Mouse (Mus musculus): ENCODE data around the gene 4921504E06Rik.
A peak's percentile ranks its signal among the peaks of the same experiment; 100 is the strongest.

The 4921504E06Rik gene

DNA sequence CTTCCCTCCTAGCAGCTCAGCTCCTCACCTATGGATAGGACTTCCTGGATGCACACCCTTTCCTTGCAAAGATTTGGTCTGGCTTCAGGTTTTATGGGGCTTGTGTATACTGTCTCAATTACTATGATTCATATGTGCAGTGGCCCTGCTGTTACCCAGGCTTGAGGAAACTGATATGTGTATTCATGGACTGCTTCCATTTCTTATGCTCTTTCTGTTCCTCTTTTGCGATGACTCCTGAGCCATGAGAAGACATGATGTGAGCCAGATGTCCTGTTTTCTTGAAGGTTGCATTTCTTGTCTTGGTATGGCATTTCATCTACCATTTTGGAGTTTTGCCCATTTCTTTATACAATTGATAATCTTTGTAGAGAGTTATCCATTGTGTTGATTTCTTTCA lies 48.0 kb downstream of the 4921504E06Rik start:
- no peak for DNase-seq (ENCODE audit: low spot score)

DNA sequence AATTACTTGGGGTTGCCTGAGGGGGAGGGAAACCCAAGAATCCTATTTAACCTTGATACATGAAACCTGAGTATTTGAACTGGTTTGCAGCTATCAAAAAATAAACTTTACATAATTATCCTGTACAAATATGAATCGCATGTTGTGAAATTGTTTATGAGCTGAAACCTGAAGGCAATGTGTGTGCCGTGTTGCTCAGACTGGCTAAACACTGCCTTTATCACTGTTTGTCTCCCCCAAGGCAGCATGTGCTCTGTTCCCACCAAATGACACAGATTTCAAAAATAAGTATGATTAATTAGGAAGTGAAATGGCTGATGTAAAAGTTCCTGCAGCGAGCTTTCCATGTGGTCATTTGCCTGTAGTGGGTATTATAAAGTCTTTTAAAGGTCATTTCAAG lies 63.5 kb downstream of the 4921504E06Rik start:
- DNase-seq (ENCODE audit: low spot score): no peak

GRCm38 (mm10) chr2:19461940-19462339 lies 91.8 kb downstream of the 4921504E06Rik start:
- DNase-seq (ENCODE audit: low spot score): no peak

DNA sequence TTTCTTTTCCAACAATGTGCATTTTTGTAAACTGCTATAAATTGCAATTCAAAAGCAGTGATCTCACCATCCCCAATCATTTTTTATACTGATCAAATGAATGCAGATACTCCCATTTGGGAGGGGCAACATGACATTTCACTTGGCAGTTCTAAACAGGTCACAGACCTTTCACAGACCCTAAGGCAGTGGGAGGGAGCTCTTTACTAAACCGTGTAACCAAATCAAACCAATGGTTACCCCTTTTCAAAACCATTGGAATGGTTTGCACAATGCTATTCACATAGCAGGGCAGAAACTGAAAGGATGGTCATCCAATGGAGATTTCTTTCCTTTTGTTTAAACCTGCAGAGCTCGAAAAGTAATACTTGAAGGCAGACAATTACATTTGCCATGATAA lies 94.9 kb downstream of the 4921504E06Rik start:
- DNase-seq (ENCODE audit: low spot score): no peak

- DNase-seq (ENCODE audit: low spot score): no peak
Observed at GRCm38 (mm10) chr2:19455857-19456482, 97.7 kb downstream of the 4921504E06Rik start.

DNA sequence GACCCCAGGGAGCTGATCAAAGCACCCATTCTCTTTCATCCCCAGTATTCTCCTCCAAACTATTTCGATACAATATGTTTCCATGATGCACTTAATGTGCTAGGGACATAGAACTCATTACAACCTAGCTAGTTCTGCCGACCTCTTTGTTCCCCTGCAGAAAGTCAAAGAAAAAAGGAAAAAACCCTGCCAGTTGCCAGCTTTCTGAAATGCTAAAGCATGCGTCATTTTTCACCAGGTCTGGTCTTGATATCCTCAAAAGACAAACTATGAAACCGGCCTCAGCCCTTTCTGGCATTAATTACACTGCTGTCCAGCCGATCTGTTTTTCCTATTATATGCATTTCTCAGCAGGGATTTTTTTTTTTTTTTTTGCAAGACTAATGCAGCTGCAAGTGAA lies 98.5 kb downstream of the 4921504E06Rik start:
- DNase-seq (ENCODE audit: low spot score): no peak

- no peak for DNase-seq (ENCODE audit: low spot score)
Observed at GRCm38 (mm10) chr2:19452531-19453055, 101.1 kb downstream of the 4921504E06Rik start.

DNA sequence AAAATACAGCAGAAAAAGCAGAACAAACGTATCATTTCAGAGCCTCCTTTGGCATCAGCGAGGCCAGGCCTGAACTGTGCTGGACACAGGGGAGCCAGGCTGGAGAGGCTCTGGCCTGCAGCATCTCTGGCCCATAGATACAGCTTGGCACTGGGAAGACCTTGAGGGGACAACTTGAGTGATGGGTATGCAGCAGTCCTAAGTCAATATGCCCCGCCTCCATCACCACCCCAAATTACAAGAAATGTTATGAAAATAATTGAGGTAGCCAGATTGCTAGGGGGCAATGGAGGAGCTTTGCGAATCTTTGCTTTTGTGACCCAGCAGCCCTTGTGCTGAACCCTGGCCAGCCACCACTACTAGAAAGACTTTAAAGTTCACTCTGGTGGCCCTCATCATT lies 104.4 kb downstream of the 4921504E06Rik start:
- DNase-seq (ENCODE audit: low spot score): no peak

- DNase-seq (ENCODE audit: low spot score): no peak
Observed at GRCm38 (mm10) chr2:19448042-19448700, 105.5 kb downstream of the 4921504E06Rik start.

DNA sequence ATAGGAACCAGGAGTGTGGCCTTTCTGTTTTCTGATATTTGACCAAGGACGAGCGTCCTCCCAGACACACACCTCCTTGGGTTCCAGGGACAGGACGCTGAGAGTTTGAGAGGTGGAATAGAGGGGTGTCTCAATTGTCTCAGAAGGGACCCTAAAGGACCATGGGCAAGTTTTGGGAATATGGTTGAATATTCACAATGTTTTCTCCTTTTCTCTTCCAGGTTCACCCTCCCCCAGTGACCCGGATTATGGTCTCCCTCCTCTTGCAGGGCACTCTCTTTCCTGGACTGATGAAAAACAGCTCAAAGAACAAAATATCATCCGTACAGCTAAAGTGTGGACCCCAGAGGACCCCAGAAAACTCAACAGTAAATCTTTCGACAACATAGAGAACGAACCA lies 107.0 kb downstream of the 4921504E06Rik start:
- no peak for DNase-seq (ENCODE audit: low spot score)

GRCm38 (mm10) chr2:19445871-19446501 lies 107.7 kb downstream of the 4921504E06Rik start:
- DNase-seq (ENCODE audit: low spot score): no peak

DNA sequence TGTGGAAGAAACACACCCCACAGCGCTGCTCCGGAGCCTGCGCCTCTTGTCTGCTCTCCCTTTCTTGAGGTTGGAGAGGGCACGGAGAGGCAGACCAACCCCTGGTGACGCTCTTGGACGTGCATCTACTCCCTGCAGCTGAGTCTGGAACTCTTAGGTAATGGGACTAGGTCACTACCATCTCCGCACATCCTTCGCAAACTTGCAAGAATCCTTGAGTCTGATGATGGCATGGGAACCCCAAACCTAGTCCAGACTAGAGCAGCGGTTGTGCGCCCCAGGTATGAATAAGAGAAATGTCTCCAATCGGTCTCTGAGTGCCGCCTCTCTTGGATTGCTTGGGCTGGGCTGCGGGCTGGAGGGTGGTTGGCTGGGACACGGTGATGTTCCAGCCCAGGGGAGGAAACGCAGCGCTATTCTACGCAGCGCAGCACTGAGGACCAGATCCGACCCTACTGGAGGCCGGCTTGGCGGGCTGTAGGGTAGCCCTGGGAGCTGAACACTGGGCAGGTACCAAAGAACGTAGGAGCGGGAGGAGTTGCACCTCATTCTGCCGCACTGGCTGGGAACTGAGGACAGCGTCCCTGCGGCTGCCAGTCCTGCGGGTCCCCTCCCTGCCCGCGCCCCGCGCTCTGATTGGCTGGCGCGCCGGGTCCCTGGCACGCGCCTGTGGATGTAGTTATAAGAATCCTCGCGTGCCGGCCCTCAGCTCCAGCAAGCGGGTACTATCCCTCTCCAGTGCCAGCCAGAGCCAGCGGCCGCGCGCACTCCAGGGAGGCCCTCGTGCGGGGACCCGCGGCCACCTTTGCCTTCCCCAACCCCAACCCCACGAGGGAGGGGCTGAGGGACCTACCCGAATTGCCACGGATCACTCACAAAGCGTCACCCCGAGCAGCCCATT lies 108.5 kb downstream of the 4921504E06Rik start, which contains the start of gene Ptf1a:
Gene Ptf1a (plus strand): TSS at position 733 of the 901 bp plus-strand sequence.
- DNase-seq (ENCODE audit: low spot score): no peak

GRCm38 (mm10) chr2:19444346-19444745 lies 109.4 kb downstream of the 4921504E06Rik start:
- DNase-seq (ENCODE audit: low spot score): no peak

- no peak for DNase-seq (ENCODE audit: low spot score)
Observed at GRCm38 (mm10) chr2:19431614-19432323, 121.9 kb downstream of the 4921504E06Rik start.

DNA sequence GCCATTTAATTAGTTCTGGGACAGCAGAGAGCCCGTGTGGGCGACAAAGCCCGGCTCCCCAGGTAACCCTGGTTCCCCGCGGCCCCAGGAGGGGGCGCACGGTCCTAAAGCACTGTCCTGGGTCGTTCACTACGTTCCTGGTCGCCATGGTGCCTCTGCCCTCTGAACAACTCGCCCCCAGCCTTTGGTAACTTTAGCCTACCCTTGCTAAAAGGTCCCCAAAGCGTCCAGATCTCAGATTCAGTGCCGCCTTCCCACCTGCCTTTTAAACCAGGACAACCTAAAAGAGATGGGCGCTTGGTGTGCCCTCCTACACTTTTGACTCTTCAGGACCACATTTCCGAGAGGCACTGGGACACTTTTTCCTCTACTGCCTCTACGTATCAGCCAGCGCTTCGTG lies 122.5 kb downstream of the 4921504E06Rik start:
- no peak for DNase-seq (ENCODE audit: low spot score)

DNA sequence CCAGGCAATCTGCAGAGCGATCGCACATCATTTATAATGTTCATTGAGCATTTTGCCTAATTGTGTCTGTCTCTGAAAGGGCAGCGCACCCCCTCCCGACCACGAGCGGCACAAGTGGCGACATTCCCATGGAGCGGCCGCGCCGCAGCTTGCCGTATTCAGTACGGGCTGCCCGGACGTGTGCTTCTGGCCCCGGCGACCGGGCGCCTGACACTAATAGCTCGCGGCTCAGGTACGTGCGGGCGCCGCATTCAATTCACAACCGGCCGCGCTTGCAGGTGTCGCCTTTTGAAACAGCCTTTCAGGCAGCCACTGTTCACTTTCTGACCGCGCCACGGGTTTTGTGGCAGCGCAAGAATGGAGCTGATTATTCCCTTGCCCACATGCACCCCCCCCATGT lies 123.0 kb downstream of the 4921504E06Rik start:
- DNase-seq (ENCODE audit: low spot score): no peak

DNA sequence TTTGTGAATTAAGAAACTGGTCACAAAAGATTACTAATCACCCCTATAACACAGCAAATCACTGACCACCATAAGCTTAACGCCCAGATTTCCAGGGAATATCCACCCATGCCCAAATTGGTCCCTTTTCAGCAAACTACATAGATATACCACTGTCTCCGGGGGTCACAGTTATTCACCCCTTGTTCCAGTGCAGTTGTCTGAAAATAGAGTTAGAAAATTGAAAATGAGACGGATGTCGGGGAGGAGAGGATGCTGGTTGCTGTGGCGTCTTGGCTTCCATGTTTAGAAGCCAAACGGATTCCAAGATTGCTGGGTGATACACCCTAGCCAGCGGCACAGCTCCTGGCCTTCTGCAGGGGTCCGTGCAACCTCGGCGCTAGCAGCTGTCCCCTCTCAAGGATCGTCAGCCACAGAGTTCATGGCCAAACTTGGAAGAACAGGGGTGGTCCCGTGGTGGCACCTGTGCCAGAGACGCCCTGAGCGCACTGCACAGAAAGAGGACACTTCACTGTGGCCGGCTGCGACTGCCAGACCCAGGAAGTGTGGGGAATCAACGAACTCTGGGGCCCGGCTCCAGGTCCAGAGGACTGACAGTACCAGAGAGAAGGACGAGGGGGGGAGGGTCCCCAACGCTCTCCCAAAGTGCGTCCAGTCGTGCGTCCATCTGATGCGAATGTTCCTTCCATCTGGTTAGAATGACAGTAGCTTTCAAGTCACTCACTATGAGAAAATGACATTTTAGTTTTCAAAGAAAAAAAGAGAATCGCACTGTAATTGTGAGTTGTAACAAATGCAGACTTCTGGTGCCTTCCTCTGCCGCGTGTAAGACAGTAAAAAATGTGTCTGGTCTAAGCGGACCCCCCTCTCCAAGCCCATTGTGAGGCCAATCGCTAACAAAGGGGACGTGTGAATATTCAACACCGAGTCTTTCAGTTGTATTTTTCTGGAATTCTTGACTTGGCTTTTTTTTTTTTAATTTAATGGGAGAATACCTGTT lies 123.7 kb downstream of the 4921504E06Rik start:
- DNase-seq (ENCODE audit: low spot score): no peak

- peak; percentile 64 for DNase-seq (ENCODE audit: low spot score)
Observed at GRCm38 (mm10) chr2:19429031-19429430, 124.7 kb downstream of the 4921504E06Rik start.

DNA sequence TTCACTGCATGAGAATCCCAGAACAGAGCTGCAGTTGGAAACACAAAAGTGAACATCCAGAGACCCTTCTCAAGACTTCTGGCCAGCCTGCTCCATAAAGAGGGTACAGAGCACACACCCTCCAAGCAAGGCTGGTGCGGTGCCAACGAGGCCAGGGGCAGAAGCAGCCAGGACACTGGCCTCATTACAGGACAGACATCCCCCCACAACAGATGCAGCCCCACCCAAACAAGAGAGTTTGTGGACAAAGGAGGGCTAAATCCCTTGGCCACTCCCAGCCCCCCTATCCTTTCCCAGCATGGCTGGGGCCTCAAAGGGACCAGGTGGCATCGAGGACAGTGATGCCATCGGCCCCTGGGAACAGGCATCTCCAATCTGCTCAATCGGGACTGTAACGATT lies 130.6 kb downstream of the 4921504E06Rik start:
- DNase-seq (ENCODE audit: low spot score): no peak

- no peak for DNase-seq (ENCODE audit: low spot score)
Observed at GRCm38 (mm10) chr2:19422226-19422625, 131.5 kb downstream of the 4921504E06Rik start.
